Mouse (Mus musculus): ENCODE data around the gene Fads2.

The Fads2 gene

GRCm38 (mm10) chr19:10040866-10041387, 60.6 kb downstream of the Fads2 start:
- DNase-seq = no peak

- no peak for DNase-seq
These were observed 61.9 kb downstream of the Fads2 start for GRCm38 (mm10) chr19:10039615-10040014.

- no peak for DNase-seq
These were observed 62.6 kb downstream of the Fads2 start for GRCm38 (mm10) chr19:10038910-10039309.

- DNase-seq = no peak
These were observed 63.2 kb downstream of the Fads2 start for GRCm38 (mm10) chr19:10038364-10038763.

GRCm38 (mm10) chr19:10037534-10037933, 64.0 kb downstream of the Fads2 start:
- no peak for DNase-seq

- DNase-seq = peak; percentile 73
These were observed 66.6 kb downstream of the Fads2 start for GRCm38 (mm10) chr19:10034785-10035447.

GRCm38 (mm10) chr19:10034356-10034755, 67.2 kb downstream of the Fads2 start:
- DNase-seq = no peak

GRCm38 (mm10) chr19:10033211-10033973, 68.2 kb downstream of the Fads2 start:
- DNase-seq = peak; percentile 56

GRCm38 (mm10) chr19:10029746-10030145, 71.8 kb downstream of the Fads2 start:
- no peak for DNase-seq

GRCm38 (mm10) chr19:10025169-10025875, 76.2 kb downstream of the Fads2 start:
- no peak for DNase-seq

GRCm38 (mm10) chr19:10023304-10023758, 78.2 kb downstream of the Fads2 start:
- no peak for DNase-seq

- DNase-seq = no peak
These were observed 78.9 kb downstream of the Fads2 start for GRCm38 (mm10) chr19:10022414-10023303.

GRCm38 (mm10) chr19:10021981-10022380, 79.6 kb downstream of the Fads2 start:
- DNase-seq = no peak

- DNase-seq = no peak
These were observed 82.3 kb downstream of the Fads2 start for GRCm38 (mm10) chr19:10019214-10019760.

- no peak for DNase-seq
These were observed 83.1 kb downstream of the Fads2 start for GRCm38 (mm10) chr19:10018527-10018818.

GRCm38 (mm10) chr19:10017637-10018526, 83.7 kb downstream of the Fads2 start:
- peak; percentile 84 for DNase-seq

GRCm38 (mm10) chr19:10016151-10016550, 85.4 kb downstream of the Fads2 start:
- DNase-seq = no peak

GRCm38 (mm10) chr19:10015442-10015841, 86.1 kb downstream of the Fads2 start:
- no peak for DNase-seq

GRCm38 (mm10) chr19:10014824-10015223, 86.7 kb downstream of the Fads2 start:
- DNase-seq = no peak

GRCm38 (mm10) chr19:10013913-10014312, 87.6 kb downstream of the Fads2 start:
- no peak for DNase-seq

- no peak for DNase-seq
These were observed 88.2 kb downstream of the Fads2 start for GRCm38 (mm10) chr19:10013348-10013747.

Measured in right cerebral cortex, adult 18-20 months (tissue).